In genomic region chr4:133056069-133056890, GRCm38 (mm10) we compare ENCODE assay signal across 8 mouse cellular contexts. TPM values are rescaled to one million over a fixed set of nuclear protein-coding genes. Genes with fewer than 3 reads are reported as not detected.
A peak's percentile ranks its signal among the peaks of the same experiment; 100 is the strongest.
DNase-seq lines count a peak whose midpoint lies in the region; ATAC-seq lines count a peak whose summit lies in the region.

No protein-coding gene starts in this region.

- no peaks in the 10 kb centered on the region for H3K9me3 ChIP-seq in hindbrain, embryonic 12.5 days (replicated peaks)

- ATAC-seq in cerebellum, adult (ENCODE audit: insufficient number of reproducible peaks, low FRiP score, low TSS enrichment), result no peak
- ATAC-seq in hindbrain, embryonic 12.5 days (ENCODE audit: low FRiP score), result peak; percentile 72
- peak; percentile 16; the same call in 1 of the 2 replicates for ATAC-seq in megakaryocyte-erythroid progenitor cell, adult 5-6 weeks (replicated peaks; ENCODE audit: low FRiP score, low TSS enrichment, poor library complexity, severe bottlenecking)

- 4% methylated on average over 15 of the region's 15 CpGs for WGBS in hindbrain, embryonic 12.5 days

- peak overlapping the region; percentile 65 for H3K27ac ChIP-seq in hindbrain, embryonic 12.5 days

- H3K27me3 ChIP-seq in hindbrain, embryonic 12.5 days, result no peaks in the 10 kb centered on the region

- H3K4me1 ChIP-seq in hindbrain, embryonic 12.5 days, result peaks cover 70% of the 10 kb centered on the region

- intact Hi-C loops in left cerebral cortex, postnatal 14 days (cut with DNase I), result loop anchor here (2.0 kb wide), 1 partner anchor 39 kb away; no protein-coding TSS in a partner anchor

- no peak overlapping the region for H3K9ac ChIP-seq in hindbrain, embryonic 12.5 days

- H3K4me2 ChIP-seq in hindbrain, embryonic 12.5 days (replicated peaks), result peak overlapping the region; percentile 36

- H3K4me3 ChIP-seq in hindbrain, embryonic 12.5 days, result peak overlapping the region; percentile 12; the same call in 1 of the 2 replicates

- peaks cover 25% of the 10 kb centered on the region for H3K36me3 ChIP-seq in hindbrain, embryonic 12.5 days

- peak; percentile 74 for DNase-seq in cerebellum, adult 11 months
- peak; percentile 84 to 89 for DNase-seq in cerebellum, postnatal 10 days
- DNase-seq in frontal cortex, postnatal 10 days (ENCODE audit: low spot score in 2 of 2), result peak; percentile 54 to 68
- DNase-seq in left cerebral cortex, postnatal 14 days (ENCODE audit: low spot score in 2 of 2), result peak; percentile 58 to 70
- DNase-seq in spleen, adult 18-20 months, result peak; percentile 67 to 87

RNA-seq across cellular contexts. Expression of gene Ahdc1, which starts 45.2 kb away (rescaled TPM):
- 12.8 and 15.3 TPM in 2 replicates for polyA plus RNA-seq in hindbrain, embryonic 12.5 days (2016; fragmentation: Nextera tagmentation; extraction: Ambion mirVana)
- total RNA-seq in left cerebral cortex, postnatal 14 days (2021), result 10 to 100 TPM; 78.4 to 81.6 TPM
- total RNA-seq in megakaryocyte-erythroid progenitor cell, adult 5-6 weeks (2014; fragmentation: Nextera tagmentation), result 4.8 and 7.0 TPM in 2 replicates
- 0.33 and 0.72 TPM in 2 replicates for total RNA-seq in megakaryocyte-erythroid progenitor cell, adult 5-6 weeks (2017)

Comparison
In these comparisons a context has a peak if more than half of its experiments do, and no peak if none do; other contexts are left out.
1. RNA of gene Ahdc1, which starts 45.2 kb away (total RNA-seq): 78.4 to 81.6 TPM in left cerebral cortex, postnatal 14 days; 0.33 to 7.0 TPM in megakaryocyte-erythroid progenitor cell, adult 5-6 weeks; every median in the first group is over 4 times any median in the second.
2. Peak in every context shown above with its lines, with median percentiles within 50 percentile points of each other: DNase-seq.